16 mouse cellular contexts compared by ENCODE assay signal in genomic region chr14:18508359-18508647, GRCm38 (mm10).
"Had no signal": no experiment of that assay in that cellular context is flagged by ENCODE, and none has a peak within 500 bp of the region (broad histone marks: within the 10 kb centered on the region; RNA-seq: fewer than 3 reads in every experiment).

No protein-coding gene starts in this region.

- H3K9ac ChIP-seq: liver, embryonic 15.5 days; lung, embryonic 14.5 days; neural tube, embryonic 12.5 days had no signal

- H3K4me1 ChIP-seq: liver, embryonic 15.5 days; midbrain, embryonic 10.5 days; neural tube, embryonic 12.5 days had no signal

- DNase-seq: kidney, adult 11 months; kidney, adult 9 months; kidney, postnatal 36 days; lung, postnatal 10 days; lung, postnatal 4 days; midbrain, embryonic 14.5 days; right cerebral cortex, postnatal 14 days; thymus, adult 18-20 months; thymus, postnatal 14 days had no signal

- H3K27me3 ChIP-seq: liver, embryonic 15.5 days; neural tube, embryonic 12.5 days had no signal

- H3K4me2 ChIP-seq: liver, embryonic 11.5 days; liver, embryonic 15.5 days; lung, embryonic 14.5 days; neural tube, embryonic 12.5 days had no signal

- H3K4me3 ChIP-seq: liver, embryonic 15.5 days; midbrain, embryonic 10.5 days; myocyte; neural tube, embryonic 12.5 days had no signal

- H3K27ac ChIP-seq: kidney, postnatal 0 days; liver, embryonic 15.5 days; midbrain, embryonic 10.5 days; neural tube, embryonic 12.5 days had no signal

- H3K9me3 ChIP-seq: liver, embryonic 15.5 days; midbrain, embryonic 10.5 days; neural tube, embryonic 12.5 days had no signal

- H3K36me3 ChIP-seq: liver, embryonic 15.5 days; midbrain, embryonic 10.5 days; neural tube, embryonic 12.5 days had no signal
